Mouse (Mus musculus) mesoderm, embryonic 11.5 days (tissue): Measurements from ENCODE around the gene Ddx31.
A peak's percentile ranks its signal among the peaks of the same experiment; 100 is the strongest.

ENCODE experiments used
- DNase-seq: peaks from one replicate; pipeline ENCODE4 v3.0.0-alpha.2; 2012; ENCODE audit warnings: low read depth, low spot score

Ddx31 gene

DNA sequence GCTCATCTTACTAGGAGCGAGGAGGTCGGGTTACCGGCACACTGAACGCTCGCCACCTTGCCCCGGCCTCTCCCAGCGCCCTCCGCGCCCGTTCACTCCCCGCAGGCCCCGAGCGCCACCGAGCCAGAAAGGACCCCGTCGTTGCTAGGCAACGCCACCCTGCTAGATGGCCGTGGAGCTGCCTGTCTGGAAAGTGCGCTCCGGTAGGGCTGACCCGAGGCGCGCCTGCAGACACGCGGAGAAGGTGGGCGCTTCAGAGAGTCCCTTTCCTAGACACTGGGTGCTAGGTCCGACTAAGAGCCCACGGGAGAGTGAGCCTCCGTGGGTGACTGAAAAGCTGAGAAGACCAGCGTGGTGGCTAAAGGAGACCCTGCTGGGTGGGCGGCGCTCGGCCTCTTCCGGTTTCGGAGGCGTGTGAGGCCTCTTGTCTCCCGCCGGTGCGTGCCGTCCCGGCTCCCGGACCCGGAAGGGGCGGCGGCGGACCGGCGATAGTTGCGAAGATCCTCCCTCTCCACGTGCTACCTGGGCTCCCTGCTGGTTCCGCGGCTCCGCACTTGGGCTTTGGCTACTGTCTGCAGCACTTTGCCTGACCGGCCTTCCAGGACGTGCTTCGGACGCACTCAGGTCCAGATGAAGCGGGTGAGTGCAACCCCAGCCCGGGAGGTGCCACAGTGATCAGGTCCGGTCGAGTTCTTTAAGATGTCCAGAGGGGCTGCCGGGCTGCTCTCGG is at the start of gene Ddx31, which contains the start of gene Gtf3c4:
Gene Ddx31 (plus strand): TSS at position 185 of the 730 bp plus-strand sequence.
Gene Gtf3c4 (minus strand): TSS at position 139 of the 730 bp plus-strand sequence.
- peak; percentile 96 for DNase-seq

DNA sequence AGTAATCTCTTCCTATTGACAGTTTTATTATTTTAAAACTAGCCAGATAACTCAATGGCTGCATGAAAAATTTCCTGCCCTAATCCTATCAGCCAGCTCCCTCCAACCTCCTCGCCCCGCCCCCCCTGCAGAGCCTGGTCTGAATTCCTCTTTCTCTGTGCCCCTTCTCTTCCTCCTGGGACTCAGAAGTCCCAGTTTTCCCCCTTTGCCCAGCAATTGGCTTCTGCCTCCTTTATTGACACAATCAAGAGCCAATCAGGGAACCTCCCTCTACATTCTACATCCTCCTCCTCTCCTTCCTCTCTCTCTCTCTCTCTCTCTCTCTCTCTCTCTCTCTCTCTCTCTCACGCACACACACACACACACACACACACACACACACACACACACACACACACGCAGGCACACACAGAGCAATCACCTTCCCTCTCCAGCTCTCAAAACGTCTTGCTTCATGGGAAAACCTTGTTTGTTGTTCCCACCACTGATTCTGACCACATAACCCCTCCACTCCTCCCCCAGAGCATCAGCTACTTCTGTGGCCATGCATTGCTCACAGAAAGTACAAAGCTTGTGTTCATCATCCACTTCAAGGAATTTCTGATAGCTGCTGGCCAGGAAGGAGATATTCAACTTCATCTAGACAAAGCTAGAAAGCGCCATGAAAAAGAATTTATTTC is 47.1 kb upstream of the Ddx31 start:
- peak; percentile 91 for DNase-seq

DNA sequence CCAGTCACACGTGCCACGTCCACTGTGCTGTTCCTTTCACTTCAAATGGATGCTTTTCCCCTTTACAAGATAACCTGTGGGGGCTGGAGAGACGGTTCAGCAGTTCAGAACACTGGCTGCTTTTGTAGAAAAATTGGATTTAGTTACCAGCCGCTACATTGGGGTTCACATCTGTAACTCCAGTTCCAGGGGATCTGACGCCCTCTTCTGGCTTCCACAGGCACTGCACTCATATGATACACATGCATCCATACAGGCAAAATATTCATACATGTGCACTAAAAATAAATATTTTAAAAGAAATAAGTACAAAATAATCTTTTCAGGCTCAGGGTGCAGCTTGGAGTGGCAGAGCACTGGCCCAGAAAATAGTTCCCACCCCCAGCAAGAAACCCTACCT is 45.6 kb upstream of the Ddx31 start:
- no peak for DNase-seq

DNA sequence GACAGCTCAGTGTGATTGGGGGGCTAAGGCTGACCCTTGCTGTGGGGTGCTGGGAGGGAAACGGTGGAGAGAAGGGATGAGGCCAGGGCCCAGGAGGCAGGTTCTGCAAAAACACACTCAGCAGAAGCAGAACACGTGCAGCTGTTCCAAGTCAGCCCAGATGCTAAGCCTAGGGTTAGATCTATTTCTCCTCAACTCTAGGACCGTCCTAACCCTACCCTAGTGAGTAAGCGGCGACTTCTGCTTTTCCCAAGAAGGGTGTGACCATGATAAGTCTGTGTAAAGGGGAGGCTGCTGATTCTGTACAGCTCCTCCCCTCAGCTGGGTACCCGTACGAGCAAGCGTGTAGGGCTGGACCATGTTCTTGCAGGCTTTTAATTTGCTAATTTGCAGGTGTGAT is 43.9 kb upstream of the Ddx31 start:
- DNase-seq, result no peak

DNA sequence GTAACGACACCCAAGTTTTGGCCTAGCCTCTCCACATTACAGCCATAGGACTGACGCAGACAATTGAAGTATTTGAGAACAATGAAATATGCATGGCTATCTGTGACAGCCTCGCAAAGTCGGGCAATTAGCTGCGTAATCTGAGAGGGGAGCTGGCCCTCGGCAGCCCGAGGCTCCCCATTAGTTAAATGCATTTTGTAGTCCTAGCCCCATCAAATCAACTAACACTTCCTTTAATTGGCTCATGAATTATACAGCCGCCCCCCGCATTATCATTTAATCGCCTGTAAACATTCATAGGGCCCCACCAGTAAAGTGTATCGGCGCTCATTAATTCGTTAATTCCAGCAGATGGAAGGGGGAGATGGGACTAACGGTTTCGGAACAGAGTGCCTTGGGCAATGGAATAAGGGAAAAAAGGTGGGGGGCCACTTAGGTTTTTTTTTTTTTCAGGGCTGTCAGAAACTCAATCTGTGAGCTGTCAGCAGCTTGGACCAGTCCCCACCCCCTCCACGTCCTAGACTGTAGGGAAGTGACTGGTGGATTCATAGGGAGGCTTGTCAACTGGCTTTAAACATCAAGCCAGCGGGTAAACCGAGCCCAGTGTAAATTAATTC is 42.6 kb upstream of the Ddx31 start:
- DNase-seq, result no peak

DNA sequence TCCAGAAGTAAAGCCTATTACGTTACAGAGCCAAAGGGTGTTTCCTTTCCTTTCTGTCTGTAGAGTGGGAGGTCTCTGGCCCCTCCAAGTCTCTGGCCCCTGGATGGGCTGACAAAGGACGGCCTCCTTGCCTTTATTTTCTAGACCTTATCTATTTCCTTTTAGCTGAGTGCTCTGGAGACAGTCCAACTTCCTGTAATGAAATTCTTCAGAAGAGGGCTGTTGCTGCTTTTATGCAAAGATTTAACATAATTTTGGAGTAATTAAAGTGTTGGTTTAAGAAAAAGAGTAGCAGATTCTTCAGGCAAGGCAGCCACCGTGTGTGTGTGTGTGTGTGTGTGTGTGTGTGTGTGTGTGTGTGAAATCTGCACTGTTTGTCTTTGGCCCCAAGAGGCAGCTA is 41.8 kb upstream of the Ddx31 start:
- no peak for DNase-seq

DNA sequence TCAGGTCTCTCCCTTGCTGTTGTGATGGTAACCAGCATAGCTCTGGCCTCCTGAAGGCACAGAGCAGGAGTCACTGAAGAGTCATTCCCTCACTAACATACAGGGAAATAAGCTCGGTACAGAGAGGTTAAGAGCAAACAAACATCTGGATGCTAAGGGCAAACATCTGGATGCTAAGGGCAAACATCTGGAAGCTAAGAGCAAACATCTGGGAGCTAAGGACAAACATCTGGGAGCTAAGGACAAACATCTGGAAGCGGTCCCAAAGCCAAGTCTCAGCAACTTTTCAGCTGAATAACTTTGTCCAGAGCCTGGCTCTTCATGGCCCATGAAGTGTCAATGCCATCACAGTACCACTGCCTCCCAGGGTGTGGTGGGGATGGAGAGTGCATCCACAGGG is 40.6 kb upstream of the Ddx31 start:
- no peak for DNase-seq

DNA sequence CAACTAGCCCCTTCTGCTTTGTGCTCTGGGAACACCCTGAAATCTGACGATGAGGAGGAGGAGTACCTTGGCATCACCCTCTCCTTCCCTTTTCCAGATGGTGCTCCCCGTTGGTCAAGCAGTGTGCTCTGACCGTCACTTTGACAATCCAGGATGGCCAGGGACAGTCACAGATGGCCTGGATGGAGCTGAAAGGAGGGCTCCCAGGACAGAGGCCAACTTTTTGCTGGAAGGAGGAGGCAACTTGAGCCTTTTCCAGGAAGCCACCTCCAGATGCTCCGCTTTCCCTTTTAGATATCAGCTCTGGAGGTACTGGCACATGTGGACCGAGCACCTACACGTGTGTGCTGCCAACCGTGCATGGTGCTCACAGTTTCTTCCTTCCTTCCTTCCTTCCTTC is 36.8 kb upstream of the Ddx31 start:
- DNase-seq, result no peak

DNA sequence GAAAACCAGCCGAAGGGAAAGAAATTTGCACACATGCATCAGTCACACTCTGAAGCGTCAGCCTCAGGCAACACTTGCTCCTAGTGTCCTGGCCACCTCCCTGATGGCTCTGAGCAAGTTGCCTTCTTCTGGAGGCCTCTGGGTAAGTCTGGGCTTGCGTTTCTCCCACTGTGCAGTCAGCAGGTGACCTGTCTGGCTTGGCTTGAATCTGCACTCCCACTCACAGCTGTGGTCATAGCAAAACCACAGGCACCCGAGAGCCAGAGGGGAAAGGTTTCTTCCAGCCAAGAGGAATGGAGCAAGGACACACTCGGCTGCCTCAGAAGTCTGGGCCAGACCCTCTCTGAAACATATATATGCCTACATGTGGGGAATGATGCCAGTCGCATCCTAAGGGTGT is 31.4 kb upstream of the Ddx31 start:
- no peak for DNase-seq

DNA sequence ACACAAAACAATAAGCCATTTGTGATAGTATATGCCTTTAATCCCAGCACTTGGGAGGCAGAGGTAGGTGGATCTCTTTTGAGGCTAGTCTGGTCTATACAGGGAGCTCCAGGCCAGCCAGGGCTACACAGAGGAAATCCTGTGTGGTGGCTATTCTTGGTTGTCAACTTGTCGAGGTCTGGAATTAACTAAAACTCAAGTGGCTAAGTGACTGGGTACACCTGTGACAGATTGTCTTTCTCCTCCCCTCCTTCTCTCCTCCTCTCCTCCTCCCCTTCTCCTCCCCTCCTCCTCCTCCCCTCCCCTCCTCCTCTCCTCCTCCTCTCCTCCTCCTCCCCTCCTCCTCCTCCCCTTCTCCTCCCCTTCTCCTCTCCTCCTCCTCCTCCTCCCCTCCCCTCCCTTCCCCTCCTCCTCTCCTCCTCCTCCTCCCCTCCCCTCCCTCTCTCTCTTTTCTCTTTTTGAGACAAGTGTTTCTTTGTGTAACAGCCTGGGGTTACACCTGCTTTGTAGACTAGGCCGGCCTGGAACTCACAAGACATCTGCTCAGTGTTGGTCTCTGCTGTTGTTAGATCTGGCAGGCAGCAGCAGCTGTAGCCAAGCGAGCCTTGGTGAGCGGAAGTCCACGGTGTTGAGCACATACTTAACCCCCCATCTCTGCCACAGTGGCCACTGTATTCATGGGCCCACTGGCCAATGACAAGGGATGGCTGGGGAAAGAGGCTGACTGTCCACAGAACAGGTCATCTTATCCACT is 29.8 kb upstream of the Ddx31 start:
- no peak for DNase-seq

DNA sequence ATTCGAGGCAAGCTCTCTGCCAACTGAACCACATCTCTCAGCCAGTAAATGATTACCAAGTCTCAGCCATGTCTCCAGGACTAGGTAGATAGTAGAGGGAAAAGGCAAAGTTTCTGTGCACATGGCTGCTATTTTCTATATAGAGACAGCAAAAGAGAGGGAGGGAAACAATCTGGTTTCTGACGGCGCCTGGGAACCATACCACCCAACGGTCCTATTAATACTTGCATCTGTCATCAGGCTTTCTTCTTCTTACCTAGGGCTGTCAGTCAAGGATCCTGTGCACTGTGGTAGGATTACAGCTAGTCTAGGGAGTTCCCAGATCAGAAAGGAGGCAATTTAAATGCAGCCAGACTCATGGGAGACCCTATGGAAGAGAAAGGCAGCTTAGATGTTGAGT is 21.3 kb upstream of the Ddx31 start:
- no peak for DNase-seq

DNA sequence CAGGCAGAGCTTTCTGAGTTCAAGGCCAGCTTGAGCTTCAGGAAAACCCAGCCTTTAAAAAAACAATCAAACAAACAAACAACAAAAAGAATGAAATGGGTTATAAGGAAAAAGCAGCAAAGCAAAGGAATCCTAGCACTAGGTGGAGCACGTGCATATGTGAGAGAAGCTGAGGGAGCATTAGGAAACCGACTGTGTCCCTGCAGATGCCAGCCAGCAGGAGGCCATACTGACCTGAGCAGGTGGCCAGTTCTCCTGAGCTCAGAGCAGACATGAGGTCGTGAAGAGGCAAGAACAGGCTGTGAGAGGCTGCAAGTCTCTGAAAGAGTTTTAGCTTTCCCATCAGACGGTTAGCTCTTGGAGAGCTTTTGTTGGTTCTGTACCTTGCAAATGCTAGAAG is 10.9 kb upstream of the Ddx31 start:
- peak; percentile 23 for DNase-seq

DNA sequence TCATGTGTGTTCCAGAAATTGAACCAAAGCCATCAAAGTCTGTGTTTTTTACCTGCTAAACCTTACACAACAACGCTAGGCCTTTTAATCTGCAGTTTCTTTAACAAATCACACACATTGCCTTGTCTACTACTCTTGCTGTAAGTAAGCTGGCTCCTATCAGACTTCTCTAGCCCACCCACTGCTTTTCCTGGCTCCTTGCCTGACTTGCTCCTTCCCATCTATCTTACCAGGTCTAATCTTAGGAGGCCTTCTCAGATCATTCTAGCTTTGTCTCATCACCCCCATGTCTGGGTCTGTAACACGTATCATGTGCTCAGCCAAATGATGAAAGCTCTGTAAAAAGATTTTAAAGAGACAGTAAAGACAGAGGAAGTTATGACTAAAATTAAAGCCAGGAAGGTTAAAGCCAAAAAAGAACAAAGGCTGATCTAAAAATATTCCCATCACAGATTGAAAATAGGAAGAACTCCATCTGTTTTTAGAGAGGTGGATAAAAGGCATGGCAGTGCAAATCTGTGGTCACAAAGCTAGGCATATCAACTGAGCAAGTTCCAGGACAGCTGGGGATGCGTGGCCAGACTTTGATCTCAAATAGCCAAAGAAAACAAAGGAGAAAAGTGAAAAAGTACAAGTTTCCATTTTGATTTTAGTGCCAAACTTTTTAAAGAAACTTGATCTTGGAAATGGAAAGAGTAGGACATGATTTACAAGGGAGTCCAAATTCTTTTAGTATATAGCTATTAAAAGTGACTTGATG is 3.8 kb upstream of the Ddx31 start:
- DNase-seq, result no peak

DNA sequence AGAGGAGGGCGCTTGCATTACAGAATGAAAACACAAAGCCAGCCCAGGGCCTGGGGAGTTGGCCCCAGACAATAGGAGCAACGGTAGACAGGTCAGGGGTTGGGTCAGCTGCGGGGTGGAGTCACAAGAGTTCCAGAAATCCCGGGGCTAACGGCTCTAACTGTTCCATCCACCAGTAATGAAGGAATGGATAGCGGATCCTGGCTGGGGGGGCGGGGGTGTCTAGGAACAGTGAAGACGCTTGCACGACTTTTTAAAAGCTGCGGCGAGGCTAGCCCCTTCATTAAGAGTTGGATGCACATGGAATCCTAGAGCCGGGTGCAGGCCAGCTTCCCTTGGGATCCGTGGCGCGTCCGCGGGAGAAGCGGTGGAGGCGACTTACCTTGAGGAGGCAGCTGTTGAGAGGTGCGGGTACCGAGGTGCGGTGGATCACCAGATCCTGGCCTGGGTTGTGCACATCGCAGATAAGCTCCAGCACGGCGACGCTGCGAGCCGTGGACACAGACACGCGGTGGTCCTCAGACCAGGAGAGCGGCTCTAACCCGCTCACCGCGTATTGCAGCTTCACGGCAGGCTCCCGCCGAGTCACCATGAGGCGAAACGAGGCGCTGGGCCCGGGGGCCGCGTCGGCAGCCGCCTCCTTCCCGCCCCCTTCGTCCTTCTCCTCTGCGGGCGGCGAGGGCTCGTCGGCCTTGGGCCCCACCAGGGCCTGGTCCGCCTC is 545 bp upstream of the Ddx31 start:
- peak; percentile 19 for DNase-seq

DNA sequence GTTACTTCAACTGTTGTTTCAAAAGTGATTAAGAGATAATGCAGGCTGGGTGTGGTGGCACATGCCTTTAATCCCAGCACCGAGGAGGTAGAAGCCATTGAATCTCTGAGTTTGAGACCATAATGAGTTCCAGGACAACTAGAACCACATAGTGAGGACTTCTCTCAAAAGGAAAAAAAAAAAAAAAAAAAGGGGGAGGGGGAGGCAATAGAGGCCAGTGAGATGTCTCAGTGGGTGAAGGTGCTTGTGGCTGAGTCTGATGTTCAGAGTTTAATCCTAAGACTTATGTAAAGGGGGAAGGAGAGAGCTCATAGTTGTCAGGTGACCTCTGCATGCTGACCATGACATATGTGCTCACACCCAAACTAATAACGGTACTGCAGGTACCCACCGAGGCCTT is 1.8 kb downstream of the Ddx31 start:
- no peak for DNase-seq

DNA sequence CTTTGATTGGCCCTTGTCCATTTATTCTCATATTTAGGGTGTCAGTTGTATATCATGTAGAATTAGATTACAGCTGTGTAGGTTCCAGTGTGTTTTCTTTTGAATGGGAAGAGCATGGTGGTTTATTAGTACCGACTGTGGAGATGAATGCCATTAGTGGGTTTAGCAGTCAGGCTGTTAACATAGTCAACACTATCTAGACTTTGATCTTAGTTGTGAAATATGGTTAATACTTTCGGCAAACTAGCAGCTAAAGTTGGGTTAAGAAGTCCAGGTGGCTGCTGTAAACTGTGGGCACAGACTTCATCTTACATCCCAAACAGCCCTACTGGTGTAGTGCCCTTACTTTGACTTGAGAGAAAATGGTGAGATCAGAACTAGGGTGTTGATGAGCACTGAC is 8.7 kb downstream of the Ddx31 start:
- DNase-seq, result no peak

DNA sequence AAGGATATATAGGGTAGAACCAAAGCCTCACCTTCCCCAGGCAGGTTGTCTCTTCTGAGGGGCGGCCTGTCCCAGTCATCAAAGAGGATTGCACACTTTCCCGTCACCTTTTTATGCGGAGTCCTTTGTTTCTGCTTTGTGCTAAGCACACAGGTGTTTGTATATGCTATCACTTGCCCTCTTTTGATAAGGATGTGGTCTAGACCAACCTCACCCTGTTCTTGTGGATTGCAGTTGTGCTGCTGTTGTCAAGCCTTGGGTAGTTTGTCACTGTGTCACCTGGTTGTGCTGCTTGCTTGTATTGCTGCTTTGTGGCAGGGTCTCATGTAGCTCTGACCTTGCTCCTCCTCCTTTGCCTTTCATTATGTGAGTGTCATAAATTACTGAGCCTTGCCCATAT is 12.4 kb downstream of the Ddx31 start:
- DNase-seq, result no peak

DNA sequence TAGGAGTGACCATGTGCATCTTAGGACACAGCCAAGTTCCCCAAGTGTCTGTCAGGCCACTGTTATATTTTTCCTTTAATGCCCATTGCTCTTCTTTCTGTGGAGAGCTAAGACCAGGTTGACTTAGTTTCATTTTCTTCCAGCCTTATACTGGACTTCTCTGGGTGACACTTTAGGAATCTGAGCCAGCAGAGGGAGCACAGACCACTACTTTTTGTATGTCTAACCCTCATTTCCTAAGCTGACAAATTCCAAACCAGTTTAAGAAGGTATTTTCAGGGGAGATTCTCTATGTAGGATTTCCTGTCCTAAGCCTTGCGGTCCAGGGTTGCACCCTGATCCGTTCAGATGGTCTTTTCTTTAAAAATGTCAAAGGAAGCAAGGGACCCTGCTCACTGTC is 15.6 kb downstream of the Ddx31 start:
- no peak for DNase-seq

DNA sequence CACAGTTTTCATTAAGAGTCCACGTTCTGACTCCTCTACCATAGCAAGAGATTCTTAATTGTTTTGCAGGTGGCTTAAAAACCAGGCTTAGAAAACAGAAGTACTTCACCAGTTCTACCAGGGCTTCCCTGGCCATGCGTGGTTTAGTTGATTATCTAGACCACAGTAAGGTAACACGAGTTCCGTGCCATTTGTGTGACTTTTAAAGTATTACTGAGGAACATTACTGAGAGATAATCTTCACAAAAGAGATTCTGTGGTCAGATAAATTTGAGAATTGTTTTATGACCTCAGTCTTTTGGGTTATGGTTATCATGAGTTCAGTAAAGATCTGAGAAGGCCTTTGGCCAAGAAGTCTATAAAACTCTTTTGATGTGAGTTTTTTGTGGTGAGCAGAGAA is 19.1 kb downstream of the Ddx31 start:
- no peak for DNase-seq

DNA sequence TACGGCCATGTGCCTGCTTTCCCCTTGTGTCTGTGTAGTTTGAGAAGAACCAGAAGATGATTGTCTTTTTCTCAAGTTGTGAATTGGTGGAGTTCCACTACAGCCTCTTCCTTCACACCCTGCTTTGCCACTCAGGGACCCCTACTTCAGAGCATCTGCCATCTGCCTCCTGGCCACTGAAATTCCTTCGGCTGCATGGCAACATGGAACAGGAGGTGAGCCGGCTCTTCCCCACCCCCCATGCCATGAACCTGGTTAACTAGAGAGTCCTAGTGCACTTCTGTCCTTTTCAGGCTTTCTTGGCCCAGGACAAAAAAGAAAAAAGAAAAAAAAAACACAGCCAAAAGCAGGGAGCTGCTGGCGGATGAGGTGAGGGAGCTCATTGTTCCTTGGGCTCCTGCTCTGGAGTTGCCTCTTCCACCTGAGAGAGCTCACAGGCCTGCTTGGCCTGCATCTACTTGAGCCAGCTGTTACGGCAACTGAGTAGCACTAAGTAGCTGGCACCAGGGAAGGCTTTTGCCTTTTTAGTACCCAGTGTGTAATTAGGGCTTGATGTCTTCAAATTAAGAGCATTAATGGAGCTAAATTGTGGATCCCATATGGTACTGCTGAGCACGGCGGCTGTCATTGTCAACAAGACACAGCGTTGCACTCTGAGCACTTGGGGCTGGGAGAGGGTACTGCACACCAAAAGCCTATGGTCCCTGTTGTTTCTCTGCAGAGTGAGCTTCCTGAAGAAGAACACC is 20.6 kb downstream of the Ddx31 start:
- DNase-seq, result no peak
